Mouse (Mus musculus) spleen, adult 2 months (tissue): ENCODE measurements around the gene Rp9.

Experiments used
- CTCF ChIP-seq: fragments of 200-500 bp; IDR thresholded peaks from 2 replicates; pipeline ENCODE4 v1.5.1; 2011; ENCODE audit warnings: mild to moderate bottlenecking, inconsistent platforms; ENCODE audit not compliant: insufficient read depth, insufficient read length, insufficient replicate concordance; ENCODE audit errors: extremely low read depth
- POLR2A ChIP-seq: fragments of 200-500 bp; IDR thresholded peaks from 2 replicates; pipeline ENCODE4 v1.6.1; 2011; ENCODE audit warnings: low read depth, low read length, inconsistent platforms

- TF ChIP-seq CTCF (no peak), POLR2A (no peak)
Observed at GRCm38 (mm10) chr9:22402001-22402400, 67.5 kb downstream of the Rp9 start.
